27 mouse cellular contexts compared by ENCODE assay signal in the genomic region with DNA sequence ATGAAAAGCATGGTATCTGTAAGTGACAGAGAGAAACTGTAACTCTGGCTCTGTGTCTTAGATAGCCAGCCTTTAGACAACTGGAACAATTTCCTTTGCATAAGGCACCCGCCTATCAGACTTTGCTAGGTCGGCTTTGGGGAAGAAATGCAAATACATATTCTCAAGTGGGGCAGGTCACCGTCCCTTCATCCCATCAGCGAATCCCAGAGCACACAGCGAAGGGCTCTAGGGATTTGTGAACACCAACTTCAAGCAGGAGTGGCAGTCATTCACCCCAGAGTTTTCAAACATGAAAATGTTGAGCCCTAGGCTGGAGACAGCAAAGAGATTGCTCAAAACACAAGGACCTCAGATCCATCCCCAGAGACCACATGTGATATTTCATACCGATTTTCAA.
"Had no signal": no experiment of that assay in that cellular context is flagged by ENCODE, and none has a peak within 500 bp of the region (broad histone marks: within the 10 kb centered on the region; RNA-seq: fewer than 3 reads in every experiment).

No protein-coding gene starts in this region.

- H3K27ac ChIP-seq: embryonic facial prominence, embryonic 10.5 days; embryonic facial prominence, embryonic 12.5 days; embryonic facial prominence, embryonic 13.5 days; embryonic facial prominence, embryonic 15.5 days; forebrain, embryonic 10.5 days; forebrain, embryonic 12.5 days; forebrain, embryonic 13.5 days; forebrain, embryonic 15.5 days; gastrocnemius, adult 2 months; heart, adult 2 months had no signal

- H3K27me3 ChIP-seq: embryonic facial prominence, embryonic 12.5 days; embryonic facial prominence, embryonic 13.5 days; embryonic facial prominence, embryonic 15.5 days; forebrain, embryonic 13.5 days; forebrain, embryonic 15.5 days had no signal

- H3K9ac ChIP-seq: embryonic facial prominence, embryonic 12.5 days; embryonic facial prominence, embryonic 13.5 days; embryonic facial prominence, embryonic 15.5 days; forebrain, embryonic 12.5 days; forebrain, embryonic 13.5 days; forebrain, embryonic 15.5 days; forebrain, postnatal 0 days had no signal

- ATAC-seq: forebrain, embryonic 13.5 days; forebrain, embryonic 14.5 days; forebrain, embryonic 15.5 days; forebrain, embryonic 16.5 days; forebrain, postnatal 0 days had no signal

- H3K9me3 ChIP-seq: embryonic facial prominence, embryonic 10.5 days; embryonic facial prominence, embryonic 12.5 days; embryonic facial prominence, embryonic 13.5 days; embryonic facial prominence, embryonic 15.5 days; forebrain, embryonic 10.5 days; forebrain, embryonic 12.5 days; forebrain, embryonic 13.5 days; forebrain, embryonic 15.5 days had no signal

- H3K36me3 ChIP-seq: embryonic facial prominence, embryonic 10.5 days; embryonic facial prominence, embryonic 12.5 days; embryonic facial prominence, embryonic 13.5 days; embryonic facial prominence, embryonic 15.5 days; forebrain, embryonic 10.5 days; forebrain, embryonic 12.5 days; forebrain, embryonic 15.5 days had no signal

- H3K4me2 ChIP-seq: embryonic facial prominence, embryonic 12.5 days; embryonic facial prominence, embryonic 13.5 days; embryonic facial prominence, embryonic 15.5 days; forebrain, embryonic 12.5 days; forebrain, embryonic 13.5 days; forebrain, embryonic 15.5 days had no signal

- H3K4me3 ChIP-seq: embryonic facial prominence, embryonic 10.5 days; embryonic facial prominence, embryonic 12.5 days; embryonic facial prominence, embryonic 13.5 days; embryonic facial prominence, embryonic 15.5 days; erythroblast, embryonic 14.5 days; forebrain, embryonic 10.5 days; forebrain, embryonic 12.5 days; forebrain, embryonic 13.5 days; forebrain, embryonic 15.5 days; gastrocnemius, adult 2 months; heart, adult 2 months had no signal

- DNase-seq: cerebellum, adult 8-10 months; cerebellum, adult 9-10 months; cerebellum, adult 9-11 months; cerebellum, postnatal 10 days; cerebellum, postnatal 14 days; cerebellum, postnatal 25 days; cerebellum, postnatal 36 days; embryo, embryonic 11 days; forebrain, postnatal 0 days; gastrocnemius, adult 2 months; gastrocnemius, postnatal 10 days; gastrocnemius, postnatal 14 days; gastrocnemius, postnatal 25 days; gastrocnemius, postnatal 36 days; heart, adult 18-20 months; heart, adult 2 months had no signal

- H3K4me1 ChIP-seq: embryonic facial prominence, embryonic 12.5 days; embryonic facial prominence, embryonic 13.5 days; embryonic facial prominence, embryonic 15.5 days; forebrain, embryonic 15.5 days had no signal
